Mouse (Mus musculus): Measurements from ENCODE around the gene Gss.

DNA sequence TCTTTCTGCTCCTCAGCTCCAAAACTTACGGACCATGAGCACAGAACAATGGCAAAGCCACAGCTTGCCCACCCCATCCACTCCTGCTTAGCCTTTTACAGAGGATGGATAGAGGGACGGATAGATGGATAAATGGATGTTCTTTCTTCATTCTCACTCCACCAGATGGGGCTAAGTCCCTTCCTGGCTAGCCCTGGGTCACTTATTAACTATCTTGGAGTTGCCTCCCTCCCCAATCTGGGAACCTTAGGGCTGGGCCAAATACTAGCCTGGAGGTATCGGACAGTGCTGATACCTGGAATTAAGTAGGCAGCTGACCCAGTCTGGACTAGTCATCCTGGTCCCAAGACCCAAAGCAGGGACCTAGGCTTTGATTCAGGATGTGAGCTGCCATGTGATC, 11.1 kb upstream of the Gss start:
- no peak for TF ChIP-seq POLR2A (IDR thresholded peaks at IDR 0.05; ENCODE audit: borderline replicate concordance, extremely low read depth, insufficient read depth, insufficient read length, poor library complexity, severe bottlenecking)
- TF ChIP-seq CTCF (IDR thresholded peaks at IDR 0.05; ENCODE audit: borderline replicate concordance, extremely low read depth, insufficient read depth, insufficient read length): no peak

Measured in brain, embryonic 14.5 days (tissue).